Mouse (Mus musculus): ENCODE results near the gene Pgls. TPM values are rescaled to one million over a fixed set of nuclear protein-coding genes. Genes with fewer than 3 reads are reported as not detected.

The Pgls gene
- polyA plus RNA-seq, 1 experiment = 266 TPM

DNA sequence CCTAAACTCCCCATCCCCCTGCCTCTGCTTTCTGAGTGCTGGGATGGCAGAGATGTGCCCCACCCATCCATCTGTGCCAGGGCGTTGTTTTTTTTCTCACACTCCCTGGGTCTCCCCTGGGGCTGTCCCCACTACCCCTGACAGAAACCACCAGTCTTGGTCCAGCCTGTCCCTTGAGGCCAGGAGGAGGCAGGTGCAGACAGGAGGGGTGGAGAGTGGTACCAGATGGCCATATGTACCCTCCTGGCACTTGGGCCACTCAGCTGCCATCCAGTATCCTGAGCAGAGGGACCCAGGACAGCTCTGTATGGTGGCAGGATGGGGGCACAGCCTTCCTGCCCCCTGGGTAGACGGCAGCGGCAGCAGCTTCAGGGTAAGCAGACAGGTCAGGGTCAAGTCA lies 5.5 kb downstream of the Pgls start, which contains the start of gene Fam129c:
Fam129c (plus strand) TSS at position 198 of the 400 bp plus-strand sequence.
- WGBS = 89% methylated on average over 3 of the region's 3 CpGs
- H3K27ac ChIP-seq (ENCODE audit: insufficient read depth, low read depth, low read length) = no peak within 1 kb of the TSS
- peaks cover 6% of the 10 kb centered on the region for H3K27me3 ChIP-seq (ENCODE audit: control insufficient read depth, insufficient read depth, low read length)
- H3K4me1 ChIP-seq (ENCODE audit: control insufficient read depth, insufficient read depth, insufficient read length, low read length) = peaks cover 12% of the 10 kb centered on the region
- TF ChIP-seq CTCF (IDR thresholded peaks at IDR 0.05; ENCODE audit: extremely low read depth, insufficient read length, insufficient replicate concordance, low read depth, low read length) (no peak), POLR2A (IDR thresholded peaks at IDR 0.05; ENCODE audit: low read depth, low read length) (no peak)
- H3K36me3 ChIP-seq (ENCODE audit: control insufficient read depth, insufficient read depth, low read length) = no peaks in the 10 kb centered on the region
- no peak within 1 kb of the TSS for H3K4me3 ChIP-seq (ENCODE audit: low read depth, low read length)

DNA sequence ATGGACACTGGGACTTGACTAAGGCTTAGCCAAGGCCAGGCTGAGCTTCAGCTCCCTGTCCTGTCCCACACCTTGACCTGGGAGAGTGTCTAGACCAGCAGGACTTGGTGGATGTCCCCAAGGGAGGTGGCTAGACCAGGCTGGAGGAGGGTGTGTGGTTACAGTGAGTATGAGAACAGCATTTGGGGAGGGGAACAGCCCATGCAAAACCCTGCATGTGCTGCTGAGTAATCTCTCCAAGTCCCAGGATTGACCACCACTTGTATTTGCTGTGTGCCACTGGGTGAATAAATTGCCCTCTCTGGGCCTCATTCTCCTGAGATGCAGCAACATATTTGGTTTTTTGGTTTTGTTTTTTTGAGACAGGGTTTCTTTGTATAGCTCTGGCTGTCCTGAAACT lies 6.4 kb downstream of the Pgls start:
- H3K4me3 ChIP-seq (ENCODE audit: low read depth, low read length) = no peak overlapping the region
- H3K4me1 ChIP-seq (ENCODE audit: control insufficient read depth, insufficient read depth, insufficient read length, low read length) = peaks cover 12% of the 10 kb centered on the region
- H3K27me3 ChIP-seq (ENCODE audit: control insufficient read depth, insufficient read depth, low read length) = peaks cover 6% of the 10 kb centered on the region
- H3K36me3 ChIP-seq (ENCODE audit: control insufficient read depth, insufficient read depth, low read length) = no peaks in the 10 kb centered on the region
- no peak for TF ChIP-seq POLR2A (IDR thresholded peaks at IDR 0.05; ENCODE audit: low read depth, low read length)
- TF ChIP-seq CTCF (IDR thresholded peaks at IDR 0.05; ENCODE audit: extremely low read depth, insufficient read length, insufficient replicate concordance, low read depth, low read length) = no peak
- H3K27ac ChIP-seq (ENCODE audit: insufficient read depth, low read depth, low read length) = no peak overlapping the region

DNA sequence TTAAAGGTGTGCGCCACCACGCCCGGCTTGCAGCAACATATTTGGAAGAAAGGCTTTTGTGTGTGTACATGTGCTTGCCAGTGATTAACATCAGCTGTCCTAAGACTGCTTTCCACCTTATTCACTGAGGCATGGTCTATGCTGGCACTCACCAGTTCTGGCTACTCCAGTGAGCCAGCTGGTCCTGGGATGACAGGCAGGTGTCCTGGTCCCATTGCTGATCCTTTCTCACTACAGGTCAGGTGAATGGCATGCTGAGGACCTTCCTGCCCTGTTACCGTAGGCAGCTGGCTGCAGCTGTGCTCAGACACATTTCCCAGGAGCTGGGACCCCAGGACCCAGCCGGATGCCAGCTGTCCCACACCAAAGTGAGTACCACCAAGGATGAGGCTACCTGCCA lies 6.9 kb downstream of the Pgls start:
- H3K4me3 ChIP-seq (ENCODE audit: low read depth, low read length) = no peak overlapping the region

DNA sequence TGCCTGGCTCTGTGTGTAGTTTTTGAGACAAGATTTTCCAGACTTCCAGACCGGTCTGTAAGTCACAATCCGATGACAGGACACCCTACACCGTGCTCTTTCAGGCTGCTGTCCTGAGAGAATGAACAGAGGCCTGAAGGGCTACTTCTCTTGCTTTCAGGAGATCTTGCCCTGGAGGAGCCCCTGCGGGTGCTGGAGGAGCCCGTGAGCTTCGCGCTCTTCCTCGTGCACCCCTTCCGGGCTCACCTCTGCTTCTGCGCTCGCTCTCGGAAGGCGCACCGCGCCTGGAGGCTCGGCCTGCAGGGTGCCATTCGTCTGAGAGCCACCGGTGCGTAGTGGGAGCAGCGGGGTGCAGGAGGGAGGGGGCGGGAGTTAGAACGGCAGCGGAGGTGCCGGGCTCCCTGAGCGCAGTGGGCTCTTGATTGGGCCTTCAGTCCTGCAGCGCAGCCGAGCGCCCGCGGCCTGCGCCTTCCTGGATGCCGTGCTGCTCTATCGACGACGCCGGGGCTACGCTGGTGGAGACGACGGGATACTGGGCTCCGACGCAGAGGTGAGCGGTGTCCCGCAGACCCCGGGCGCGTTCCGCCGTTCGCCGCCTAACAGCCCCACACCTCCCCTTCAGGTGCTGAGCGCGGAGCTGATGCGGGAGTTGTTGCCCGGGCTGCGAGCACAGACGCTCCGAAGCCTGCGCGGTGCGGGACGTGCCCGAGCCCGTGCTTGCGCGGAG lies 10.1 kb downstream of the Pgls start:
- peaks cover 6% of the 10 kb centered on the region for H3K27me3 ChIP-seq (ENCODE audit: control insufficient read depth, insufficient read depth, low read length)
- H3K4me3 ChIP-seq (ENCODE audit: low read depth, low read length) = peak overlapping the region; percentile 50
- WGBS = 7% methylated on average over 65 of the region's 65 CpGs
- H3K36me3 ChIP-seq (ENCODE audit: control insufficient read depth, insufficient read depth, low read length) = no peaks in the 10 kb centered on the region
- H3K27ac ChIP-seq (ENCODE audit: insufficient read depth, low read depth, low read length) = no peak overlapping the region
- TF ChIP-seq CTCF (IDR thresholded peaks at IDR 0.05; ENCODE audit: extremely low read depth, insufficient read length, insufficient replicate concordance, low read depth, low read length) (no peak), POLR2A (IDR thresholded peaks at IDR 0.05; ENCODE audit: low read depth, low read length) (no peak)
- H3K4me1 ChIP-seq (ENCODE audit: control insufficient read depth, insufficient read depth, insufficient read length, low read length) = peaks cover 14% of the 10 kb centered on the region

More for the DNA sequence above, 6.9 kb downstream of the Pgls start:
- Histone ChIP-seq H3K27ac (ENCODE audit: insufficient read depth, low read depth, low read length) (no peak overlapping the region), H3K4me1 (ENCODE audit: control insufficient read depth, insufficient read depth, insufficient read length, low read length) (peaks cover 14% of the 10 kb centered on the region), H3K27me3 (ENCODE audit: control insufficient read depth, insufficient read depth, low read length) (peaks cover 6% of the 10 kb centered on the region), H3K36me3 (ENCODE audit: control insufficient read depth, insufficient read depth, low read length) (no peaks in the 10 kb centered on the region)
- TF ChIP-seq CTCF (IDR thresholded peaks at IDR 0.05; ENCODE audit: extremely low read depth, insufficient read length, insufficient replicate concordance, low read depth, low read length) (no peak), POLR2A (IDR thresholded peaks at IDR 0.05; ENCODE audit: low read depth, low read length) (no peak)
- WGBS = 93% methylated on average over 5 of the region's 5 CpGs

DNA sequence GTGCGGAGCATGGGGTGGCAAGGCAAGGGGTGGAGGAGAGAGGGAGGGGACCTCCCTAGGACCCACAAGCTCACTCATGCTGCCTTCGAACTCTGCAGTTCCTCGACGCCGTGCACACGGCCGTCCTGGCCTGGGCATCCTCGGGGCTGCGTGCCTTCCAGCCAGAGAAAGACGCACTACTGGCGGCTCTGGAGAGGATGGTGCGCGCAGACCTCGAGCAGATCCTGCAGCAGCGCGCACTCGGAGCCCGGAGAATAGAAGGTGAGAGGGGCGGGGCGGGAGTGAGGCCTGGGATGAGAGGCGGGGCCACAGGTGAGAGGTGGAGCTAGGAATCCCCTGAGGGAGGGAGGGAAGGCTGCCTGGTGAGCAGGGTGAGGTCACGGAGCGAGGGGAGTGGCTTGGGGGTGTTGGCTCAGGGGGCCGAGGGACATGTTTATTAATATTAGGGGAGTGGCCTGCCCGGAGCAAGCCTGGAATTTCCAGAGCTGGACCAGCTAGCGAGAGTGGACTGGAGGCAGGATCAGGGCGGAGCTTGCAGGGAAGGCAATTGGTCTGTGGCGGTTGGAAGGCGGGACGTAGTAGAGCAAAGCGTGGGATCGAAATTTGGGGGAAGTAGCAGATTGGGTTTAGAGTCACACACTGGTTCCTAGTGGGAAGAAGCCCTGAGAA lies 10.8 kb downstream of the Pgls start:
- H3K27me3 ChIP-seq (ENCODE audit: control insufficient read depth, insufficient read depth, low read length) = peaks cover 6% of the 10 kb centered on the region
- H3K27ac ChIP-seq (ENCODE audit: insufficient read depth, low read depth, low read length) = no peak overlapping the region
- TF ChIP-seq POLR2A (IDR thresholded peaks at IDR 0.05; ENCODE audit: low read depth, low read length) = no peak
- TF ChIP-seq CTCF (IDR thresholded peaks at IDR 0.05; ENCODE audit: extremely low read depth, insufficient read length, insufficient replicate concordance, low read depth, low read length) = no peak
- H3K36me3 ChIP-seq (ENCODE audit: control insufficient read depth, insufficient read depth, low read length) = no peaks in the 10 kb centered on the region
- peak overlapping the region; percentile 50 for H3K4me3 ChIP-seq (ENCODE audit: low read depth, low read length)
- WGBS = 1% methylated on average over 32 of the region's 32 CpGs
- peaks cover 14% of the 10 kb centered on the region for H3K4me1 ChIP-seq (ENCODE audit: control insufficient read depth, insufficient read depth, insufficient read length, low read length)

DNA sequence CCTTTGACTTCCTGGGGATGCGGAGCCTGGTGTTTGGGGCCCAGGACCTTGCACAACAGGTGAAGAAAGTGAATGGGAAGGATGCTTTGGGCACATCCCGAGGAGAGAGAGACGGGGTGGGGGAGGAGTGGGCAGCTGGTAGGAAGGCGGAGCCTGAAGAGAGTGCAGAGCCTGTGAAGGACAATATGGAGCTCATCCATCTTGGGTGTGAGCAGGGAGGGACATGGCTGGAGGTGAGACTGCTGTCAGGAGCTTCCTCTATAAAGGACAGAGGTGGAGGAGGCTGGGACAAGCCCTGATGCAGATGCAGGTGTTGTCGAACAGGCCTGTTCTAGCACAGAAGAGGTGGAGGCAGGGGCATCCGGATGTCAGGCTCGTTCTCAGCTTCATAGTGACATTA lies 12.0 kb downstream of the Pgls start:
- 87% methylated on average over 7 of the region's 7 CpGs for WGBS
- Histone ChIP-seq H3K27ac (ENCODE audit: insufficient read depth, low read depth, low read length) (no peak overlapping the region), H3K4me1 (ENCODE audit: control insufficient read depth, insufficient read depth, insufficient read length, low read length) (peaks cover 14% of the 10 kb centered on the region), H3K36me3 (ENCODE audit: control insufficient read depth, insufficient read depth, low read length) (no peaks in the 10 kb centered on the region), H3K4me3 (ENCODE audit: low read depth, low read length) (no peak overlapping the region), H3K27me3 (ENCODE audit: control insufficient read depth, insufficient read depth, low read length) (peaks cover 6% of the 10 kb centered on the region)
- no peak for TF ChIP-seq POLR2A (IDR thresholded peaks at IDR 0.05; ENCODE audit: low read depth, low read length)
- TF ChIP-seq CTCF (IDR thresholded peaks at IDR 0.05; ENCODE audit: extremely low read depth, insufficient read length, insufficient replicate concordance, low read depth, low read length) = no peak
